Mouse (Mus musculus) left cerebral cortex, postnatal 25 days (tissue): ENCODE data around the gene Cdk20. TPM values are rescaled to one million over a fixed set of nuclear protein-coding genes. Genes with fewer than 3 reads are reported as not detected.

Source experiments
- DNase-seq, 2 experiments: peaks; one replicate each; pipeline ENCODE4 v3.0.0; 2022; ENCODE audit warnings: low spot score in 2 of 2, mixed read lengths in 1 of 2
- intact Hi-C: fragments of 180-260 bp; cut with DNase I; formaldehyde crosslinking; loops from one replicate; pipeline ENCODE4 v1.15.1; 2025
- total RNA-seq, 2 experiments: library from RNA; stranded (reverse); gene quantifications; 2 replicates each; pipeline ENCODE4 v1.2.3; 2021

Cdk20 gene
- total RNA-seq: 10 to 100 TPM in 1 of 2 experiments, 1 to 10 TPM in 1; 9.7 to 12.5 TPM

GRCm38 (mm10) chr13:64432017-64432995 lies at the start of gene Cdk20:
Gene Cdk20, plus strand, starts transcription at chr13:64432314.
- peak; percentile 94 to 99 for DNase-seq
- intact Hi-C loops: loop anchor here (1.0 to 10.0 kb wide), 4 partner anchors 62 to 278 kb away; partner anchors contain the start of genes Ctsl and Zfp367

- intact Hi-C loops: no loop called here
These were observed 47.2 kb upstream of the Cdk20 start for GRCm38 (mm10) chr13:64384937-64385336.

GRCm38 (mm10) chr13:64386048-64386447 lies 46.1 kb upstream of the Cdk20 start:
- intact Hi-C loops: no loop called here
- DNase-seq: no peak

More at GRCm38 (mm10) chr13:64384937-64385336, 47.2 kb upstream of the Cdk20 start:
- DNase-seq: no peak

DNA sequence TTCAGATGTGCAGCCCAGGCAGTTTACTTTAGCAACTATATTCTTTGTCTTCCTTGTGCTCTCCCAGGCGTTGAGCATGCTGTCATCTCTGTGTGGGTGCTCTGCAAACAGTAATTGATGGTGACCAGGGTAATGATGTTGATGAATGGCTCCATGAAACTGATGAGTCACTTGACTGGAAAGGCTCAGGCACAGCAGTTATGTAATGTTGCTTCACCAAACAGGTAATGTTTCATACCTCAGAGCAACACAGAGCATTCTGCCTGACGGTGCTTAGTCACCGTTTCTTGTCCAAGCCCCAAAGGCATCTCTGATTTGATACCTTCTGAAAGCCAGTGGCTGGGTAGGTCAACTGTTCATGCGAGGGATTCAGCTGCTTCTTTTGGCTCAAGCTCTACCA lies 43.7 kb upstream of the Cdk20 start:
- intact Hi-C loops: no loop called here
- no peak for DNase-seq

- intact Hi-C loops: loop anchor here (2.0 kb wide), 1 partner anchor 18 kb away; no protein-coding TSS in a partner anchor
- no peak for DNase-seq
These were observed 35.1 kb upstream of the Cdk20 start for GRCm38 (mm10) chr13:64396979-64397378.

GRCm38 (mm10) chr13:64398065-64398464 lies 34.0 kb upstream of the Cdk20 start:
- intact Hi-C loops: no loop called here
- no peak for DNase-seq

- intact Hi-C loops: no loop called here
- DNase-seq: no peak
These were observed 32.2 kb upstream of the Cdk20 start for GRCm38 (mm10) chr13:64399906-64400305.

DNA sequence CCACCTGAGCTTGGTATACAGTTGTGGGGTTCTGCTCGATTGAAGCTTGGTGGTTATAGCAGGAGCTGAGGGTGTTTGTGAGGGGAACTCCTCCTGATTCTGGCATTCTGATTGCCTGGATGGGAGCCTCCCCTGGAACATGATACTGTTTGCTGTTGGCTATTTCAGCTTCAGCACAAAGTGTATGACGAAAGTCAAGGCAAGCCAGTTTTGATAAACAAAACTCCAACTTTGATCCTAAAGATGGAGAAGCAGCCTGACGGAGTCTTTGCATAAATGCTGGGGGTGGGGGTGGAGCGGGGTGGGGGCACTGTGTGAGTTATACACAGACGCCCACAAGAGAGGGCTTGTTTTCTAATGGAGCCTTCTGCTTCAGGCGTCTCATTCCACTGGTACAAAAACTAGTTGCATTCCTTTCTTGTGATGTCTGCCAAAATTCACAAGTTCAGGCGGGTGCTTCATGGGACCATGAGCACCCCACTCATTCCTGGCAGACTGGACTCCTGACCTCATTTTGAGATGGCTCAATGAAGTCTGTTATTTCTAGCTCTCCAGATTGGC lies 31.2 kb upstream of the Cdk20 start:
- peak in 1 of 2 experiments; percentile 7 for DNase-seq
- intact Hi-C loops: no loop called here

GRCm38 (mm10) chr13:64402006-64402405 lies 30.1 kb upstream of the Cdk20 start:
- peak in 1 of 2 experiments; percentile 12 for DNase-seq
- intact Hi-C loops: no loop called here

- no peak for DNase-seq
These were observed 29.6 kb upstream of the Cdk20 start for GRCm38 (mm10) chr13:64402504-64402949.

DNA sequence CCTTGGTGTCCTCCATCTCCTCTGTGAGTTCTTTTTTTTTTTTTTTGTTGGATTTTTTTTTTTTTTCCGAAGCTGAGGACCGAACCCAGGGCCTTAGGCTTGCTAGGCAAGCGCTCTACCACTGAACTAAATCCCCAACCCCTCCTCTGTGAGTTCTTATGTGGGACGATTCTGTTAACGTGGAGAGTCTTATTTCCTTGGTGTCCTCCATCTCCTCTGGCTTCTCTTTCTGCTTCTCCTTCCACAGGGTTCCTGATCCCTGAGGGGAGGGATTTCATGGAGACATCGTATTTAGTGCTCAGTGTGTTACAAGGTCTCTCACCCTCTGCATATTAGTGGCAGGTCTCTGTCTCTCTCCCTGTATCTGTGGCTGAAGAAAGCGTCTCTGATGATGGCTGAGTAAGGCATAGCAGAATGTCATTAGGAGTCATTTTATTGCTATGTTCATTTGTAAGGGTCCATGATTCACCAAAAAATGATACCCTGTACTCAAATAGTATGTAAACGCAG lies 29.1 kb upstream of the Cdk20 start:
- intact Hi-C loops: no loop called here

More at GRCm38 (mm10) chr13:64402504-64402949, 29.6 kb upstream of the Cdk20 start:
- intact Hi-C loops: no loop called here

DNA sequence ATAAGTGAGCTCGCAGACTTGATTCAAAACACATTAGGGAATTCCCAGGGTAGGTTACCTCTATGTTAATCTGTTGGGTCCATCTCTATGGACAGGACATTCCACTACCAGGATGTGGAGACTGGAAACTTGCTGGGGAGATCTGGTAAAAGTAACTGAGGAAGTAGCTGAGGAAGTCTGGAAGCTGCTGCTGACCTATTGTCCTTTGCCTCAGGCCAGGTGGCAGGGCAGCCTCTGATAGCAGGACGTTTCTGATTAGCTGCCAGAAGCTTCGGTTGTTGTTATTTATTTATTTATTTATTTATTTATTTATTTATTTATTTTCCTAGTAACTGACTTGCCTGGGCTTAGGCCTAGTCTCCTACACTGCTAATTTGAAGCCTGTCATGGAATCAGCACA lies 28.6 kb upstream of the Cdk20 start:
- intact Hi-C loops: no loop called here
- DNase-seq: no peak

More for the DNA sequence above, 29.1 kb upstream of the Cdk20 start:
- DNase-seq: no peak

- intact Hi-C loops: no loop called here
- no peak for DNase-seq
These were observed 26.6 kb upstream of the Cdk20 start for GRCm38 (mm10) chr13:64405550-64405949.

DNA sequence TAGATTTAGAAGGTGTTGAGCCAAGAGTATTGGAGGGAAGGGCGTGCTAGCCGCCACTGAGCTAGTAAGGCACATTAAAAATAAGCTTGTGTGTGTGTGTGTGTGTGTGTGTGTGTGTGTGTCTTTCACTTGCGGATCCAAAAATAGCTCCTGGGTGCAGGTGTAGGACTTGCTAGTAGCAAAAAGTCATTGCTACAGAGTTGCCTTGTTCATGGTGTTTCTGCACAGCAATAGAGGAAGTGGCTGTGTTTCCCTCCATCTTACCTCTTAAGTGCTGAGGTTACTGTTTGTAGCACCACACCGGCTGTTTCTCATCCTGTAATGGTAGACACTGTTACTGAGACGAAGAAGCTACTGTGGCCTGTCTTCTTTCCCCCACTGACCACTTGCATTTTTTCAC lies 24.1 kb upstream of the Cdk20 start:
- DNase-seq: no peak
- intact Hi-C loops: no loop called here

- intact Hi-C loops: no loop called here
These were observed 21.5 kb upstream of the Cdk20 start for GRCm38 (mm10) chr13:64410604-64411003.

GRCm38 (mm10) chr13:64411282-64411681 lies 20.8 kb upstream of the Cdk20 start:
- intact Hi-C loops: no loop called here
- no peak for DNase-seq

More at GRCm38 (mm10) chr13:64410604-64411003, 21.5 kb upstream of the Cdk20 start:
- DNase-seq: no peak

DNA sequence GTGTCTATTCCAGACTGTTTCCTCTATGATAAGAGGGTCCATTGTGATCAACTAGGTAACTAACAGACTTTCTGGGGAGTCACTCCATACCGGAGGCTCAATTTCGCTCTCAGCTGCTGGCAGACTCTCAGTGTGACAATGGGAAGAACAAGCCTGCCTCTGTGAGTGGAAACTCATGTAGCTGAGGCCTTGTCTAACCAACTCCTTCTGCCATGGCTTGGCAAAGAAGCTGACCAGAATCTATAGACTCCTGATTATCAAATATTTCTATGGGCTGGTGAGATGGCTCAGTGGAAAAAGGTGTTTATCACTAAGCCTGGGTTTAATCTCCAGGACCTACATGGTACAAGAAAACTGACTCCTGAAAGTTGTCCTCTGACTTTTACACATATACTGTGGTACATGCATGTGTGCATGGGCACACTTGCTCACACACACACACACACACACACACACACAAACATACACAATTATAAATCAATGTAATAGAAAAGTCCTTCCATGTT lies 19.3 kb upstream of the Cdk20 start:
- intact Hi-C loops: no loop called here

GRCm38 (mm10) chr13:64415659-64416058 lies 16.5 kb upstream of the Cdk20 start:
- intact Hi-C loops: loop anchor here (2.0 kb wide), 1 partner anchor 19 kb away; no protein-coding TSS in a partner anchor
- DNase-seq: no peak

More for the DNA sequence above, 19.3 kb upstream of the Cdk20 start:
- DNase-seq: no peak

- DNase-seq: no peak
- intact Hi-C loops: no loop called here
These were observed 15.0 kb upstream of the Cdk20 start for GRCm38 (mm10) chr13:64416955-64417601.
